Mouse (Mus musculus) liver, postnatal 0 days (tissue): ENCODE measurements at regions not wholly inside any gene's neighbourhood (a gene's known extent, or its start where the extent isn't known, plus 50 kb on each side); places are given as distances from the start of the nearest gene placed in this dataset.

Source experiments
- CTCF ChIP-seq: sonication (generic); IDR thresholded peaks from 2 replicates; pipeline ENCODE4 v1.5.1; 2016; ENCODE audit warnings: antibody characterized with exemption, low read depth
- EP300 ChIP-seq: IDR thresholded peaks from 2 replicates; pipeline ENCODE4 v1.6.1; 2016; ENCODE audit warnings: antibody characterized with exemption, low read depth, mild to moderate bottlenecking

- TF ChIP-seq EP300 (no peak), CTCF (no peak)
These were observed 70.6 kb upstream of the Tnrc6c start for GRCm38 (mm10) chr11:117583478-117583877.
